Mouse (Mus musculus) thymus, postnatal 14 days (tissue): Measurements from ENCODE around the gene Olfr1508.
A peak's percentile ranks its signal among the peaks of the same experiment; 100 is the strongest.
"Not testable (repeated sequence)": the region's sequence is repeated elsewhere in the genome, so short reads cannot be mapped to it uniquely, and the experiment has no call there.

ENCODE experiments used
- DNase-seq: peaks from one replicate; pipeline ENCODE4 v3.0.0; 2021

Olfr1508 gene

GRCm38 (mm10) chr14:52467395-52467794 lies at the start of gene Olfr1508:
TSS of gene Olfr1508 (minus strand) at chr14:52467495.
- DNase-seq: no peak

- no peak for DNase-seq
Measured at GRCm38 (mm10) chr14:52495516-52495915, 28.2 kb upstream of the Olfr1508 start, which contains the start of gene Olfr1507. TSS of gene Olfr1507 (minus strand) at chr14:52495749.

- DNase-seq: no peak
Measured at GRCm38 (mm10) chr14:52465738-52466137, 1.6 kb downstream of the Olfr1508 start.

GRCm38 (mm10) chr14:52461928-52462327 lies 5.4 kb downstream of the Olfr1508 start:
- no peak for DNase-seq

- DNase-seq: peak; percentile 31
Measured at GRCm38 (mm10) chr14:52451138-52451537, 16.2 kb downstream of the Olfr1508 start.

- DNase-seq: no peak
Measured at GRCm38 (mm10) chr14:52442690-52443089, 24.6 kb downstream of the Olfr1508 start, which contains the start of gene Olfr1509. TSS of gene Olfr1509 (plus strand) at chr14:52442990.

- DNase-seq: peak; percentile 85
Measured at GRCm38 (mm10) chr14:52427686-52428085, 39.6 kb downstream of the Olfr1508 start.

GRCm38 (mm10) chr14:52414273-52414672 lies 53.0 kb downstream of the Olfr1508 start, which contains the start of gene Olfr1510:
TSS of gene Olfr1510 (minus strand) at chr14:52414373.
- DNase-seq: no peak

- not testable (repeated sequence) for DNase-seq
Measured at GRCm38 (mm10) chr14:52410142-52410919, 57.0 kb downstream of the Olfr1508 start.
